ENCODE assay signal across 8 mouse cellular contexts in genomic region chr19:46961047-46961651, GRCm38 (mm10). TPM values are rescaled to one million over a fixed set of nuclear protein-coding genes. Genes with fewer than 3 reads are reported as not detected.
DNase-seq lines count a peak whose midpoint lies in the region; ATAC-seq and TF ChIP-seq lines count a peak whose summit lies in the region.

No protein-coding gene starts in this region.

- H3K4me2 ChIP-seq in hindbrain, embryonic 11.5 days (replicated peaks; ENCODE audit: low read depth, low read length) = peak overlapping the region; percentile 53
- peak overlapping the region; percentile 61 for H3K4me2 ChIP-seq in midbrain, embryonic 14.5 days (ENCODE audit: low read length)

- no peaks in the 10 kb centered on the region for H3K36me3 ChIP-seq in kidney, adult 2 months (ENCODE audit: control insufficient read depth, insufficient read depth, low read length)
- H3K36me3 ChIP-seq in hindbrain, embryonic 11.5 days (ENCODE audit: control insufficient read depth, insufficient read depth, low read length) = no peaks in the 10 kb centered on the region
- no peaks in the 10 kb centered on the region for H3K36me3 ChIP-seq in midbrain, embryonic 14.5 days (ENCODE audit: control insufficient read depth, insufficient read depth, low read length)

- peaks cover 24% of the 10 kb centered on the region; the same call in 1 of the 2 replicates for H3K4me1 ChIP-seq in kidney, adult 2 months (ENCODE audit: control insufficient read depth, insufficient read depth, low read length)
- H3K4me1 ChIP-seq in hindbrain, embryonic 11.5 days (replicated peaks; ENCODE audit: control insufficient read depth, insufficient read depth, low read length) = no peaks in the 10 kb centered on the region
- H3K4me1 ChIP-seq in midbrain, embryonic 14.5 days (ENCODE audit: control insufficient read depth, insufficient read depth, low read length) = peaks cover 14% of the 10 kb centered on the region

- DNase-seq in kidney, adult 2 months = no peak
- DNase-seq in kidney, postnatal 14 days = no peak
- DNase-seq in Muller cell, postnatal 12 days (ENCODE audit: inconsistent ontology term) = peak; percentile 63
- DNase-seq in hindbrain, embryonic 11.5 days (ENCODE audit: low spot score) = peak; percentile 41
- peak; percentile 42 for DNase-seq in midbrain, embryonic 14.5 days
- DNase-seq in kidney, postnatal 10 days = no peak
- no peak for DNase-seq in kidney, adult 9 months

- peak overlapping the region; percentile 96 for H3K4me3 ChIP-seq in kidney, adult 2 months (ENCODE audit: insufficient read depth, low read depth, low read length)
- peak overlapping the region; percentile 81 for H3K4me3 ChIP-seq in hindbrain, embryonic 11.5 days (ENCODE audit: low read depth, low read length)
- H3K4me3 ChIP-seq in midbrain, embryonic 14.5 days (replicated peaks; ENCODE audit: low read depth, low read length) = peak overlapping the region; percentile 67

- no peak for TF ChIP-seq CTCF in kidney, adult 2 months (conservative IDR thresholded peaks at IDR 0.05; ENCODE audit: insufficient read depth, insufficient read length, low read depth, low read length)

- peak overlapping the region; percentile 92 for H3K9ac ChIP-seq in hindbrain, embryonic 11.5 days (ENCODE audit: low read depth, low read length)
- peak overlapping the region; percentile 92 for H3K9ac ChIP-seq in midbrain, embryonic 14.5 days (replicated peaks; ENCODE audit: low read length)

- H3K27me3 ChIP-seq in kidney, adult 2 months (replicated peaks; ENCODE audit: control insufficient read depth, insufficient read depth, low read length) = no peaks in the 10 kb centered on the region
- no peaks in the 10 kb centered on the region for H3K27me3 ChIP-seq in hindbrain, embryonic 11.5 days (ENCODE audit: control insufficient read depth, insufficient read depth, low read length)
- H3K27me3 ChIP-seq in midbrain, embryonic 14.5 days (ENCODE audit: control insufficient read depth, insufficient read depth, low read length) = no peaks in the 10 kb centered on the region

- no peak for TF ChIP-seq POLR2A in kidney, adult 2 months (IDR thresholded peaks at IDR 0.05; ENCODE audit: low read depth, low read length)

- peak; percentile 12; the same call in 1 of the 2 replicates for ATAC-seq in hindbrain, embryonic 11.5 days (ENCODE audit: low FRiP score)
- no peak for ATAC-seq in midbrain, embryonic 14.5 days (ENCODE audit: low FRiP score, low TSS enrichment)
- no peak; the same call in 1 of the 2 replicates for ATAC-seq in frontal cortex, adult (ENCODE audit: low TSS enrichment)

- 3% methylated on average over 22 of the region's 22 CpGs for WGBS in kidney, adult 2 months
- 6% methylated on average over 22 of the region's 22 CpGs for WGBS in hindbrain, embryonic 11.5 days
- WGBS in midbrain, embryonic 14.5 days = 2% methylated on average over 22 of the region's 22 CpGs

- peak overlapping the region; percentile 90 for H3K27ac ChIP-seq in kidney, adult 2 months (ENCODE audit: insufficient read depth, low read depth, low read length)
- peak overlapping the region; percentile 96 for H3K27ac ChIP-seq in hindbrain, embryonic 11.5 days (ENCODE audit: low read depth, low read length)
- peak overlapping the region; percentile 99 for H3K27ac ChIP-seq in midbrain, embryonic 14.5 days (replicated peaks; ENCODE audit: low read depth, low read length)

- no peaks in the 10 kb centered on the region for H3K9me3 ChIP-seq in hindbrain, embryonic 11.5 days (ENCODE audit: control insufficient read depth, low read length)
- no peaks in the 10 kb centered on the region for H3K9me3 ChIP-seq in midbrain, embryonic 14.5 days (ENCODE audit: control insufficient read depth, low read length)

RNA-seq across cellular contexts. Expression of gene Ina, which starts 53.3 kb away (rescaled TPM):
- 0.11 and 0.31 TPM in 2 replicates for polyA plus RNA-seq in kidney, adult 2 months (2012; rRNA removed)
- polyA plus RNA-seq in hindbrain, embryonic 11.5 days (2014; fragmentation: Nextera tagmentation; extraction: Ambion mirVana) = 266 and 290 TPM in 2 replicates
- 605 and 611 TPM in 2 replicates for polyA plus RNA-seq in midbrain, embryonic 14.5 days (2014; fragmentation: Nextera tagmentation; extraction: Ambion mirVana)

RNA-seq across cellular contexts. Expression of gene Nt5c2, which starts 53.8 kb away (rescaled TPM):
- 32.2 and 36.3 TPM in 2 replicates for polyA plus RNA-seq in kidney, adult 2 months (2012; rRNA removed)
- polyA plus RNA-seq in hindbrain, embryonic 11.5 days (2014; fragmentation: Nextera tagmentation; extraction: Ambion mirVana) = 81.5 and 90.6 TPM in 2 replicates
- 89.9 and 91.1 TPM in 2 replicates for polyA plus RNA-seq in midbrain, embryonic 14.5 days (2014; fragmentation: Nextera tagmentation; extraction: Ambion mirVana)

Comparison
In these comparisons a context has a peak if more than half of its experiments do, and no peak if none do; other contexts are left out.
1. DNase-seq: peak in Muller cell, postnatal 12 days (single experiment), hindbrain, embryonic 11.5 days (single experiment) and midbrain, embryonic 14.5 days (single experiment); none in kidney, adult 2 months (single experiment), kidney, postnatal 14 days (single experiment), kidney, postnatal 10 days (single experiment) and kidney, adult 9 months (single experiment).
2. RNA of gene Ina, which starts 53.3 kb away (polyA plus RNA-seq): 605 to 611 TPM in midbrain, embryonic 14.5 days and 266 to 290 TPM in hindbrain, embryonic 11.5 days; 0.11 to 0.31 TPM in kidney, adult 2 months; every median in the first group is over 100 times any median in the second.
3. Peak in every context shown above with its lines, with median percentiles within 50 percentile points of each other: H3K27ac ChIP-seq and H3K4me3 ChIP-seq.